Comparison of ENCODE assay signal across 20 mouse cellular contexts in the genomic region with DNA sequence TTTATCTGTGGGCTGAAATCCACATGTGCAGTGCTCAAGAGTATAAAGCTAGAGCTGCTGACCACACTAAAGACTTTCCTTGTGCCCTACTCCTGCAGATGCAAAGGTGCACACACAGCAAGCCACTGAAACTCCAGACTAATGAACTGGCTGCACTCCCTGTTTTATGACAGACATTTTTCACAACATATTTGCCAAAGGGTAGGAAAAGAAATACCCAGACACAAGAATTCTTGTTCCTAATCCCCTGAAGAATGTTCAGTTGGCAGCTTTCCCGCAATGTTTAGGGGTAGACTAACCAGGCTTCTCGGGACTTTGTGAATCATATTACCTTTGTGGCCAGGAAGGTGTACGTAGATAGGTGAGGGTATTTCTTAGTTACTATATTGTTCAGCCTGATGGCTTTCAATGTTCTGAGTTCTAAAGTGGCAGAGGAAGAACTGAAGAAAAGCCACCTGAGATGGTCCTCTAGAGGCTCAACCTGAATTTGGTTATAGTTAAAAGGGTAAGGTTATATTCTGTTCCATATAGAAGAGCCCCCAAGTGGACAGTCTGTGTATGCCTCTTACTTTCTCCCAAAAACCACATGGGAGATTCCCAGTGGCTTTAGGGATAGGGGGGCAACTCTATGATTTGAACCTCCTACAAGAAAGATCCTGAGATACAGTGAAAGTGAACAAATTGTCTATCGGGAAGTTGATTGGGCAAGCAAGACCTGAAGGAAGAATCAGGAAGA.
DNase-seq lines count a peak whose midpoint lies in the region; ATAC-seq and TF ChIP-seq lines count a peak whose summit lies in the region.
"Had no signal": no experiment of that assay in that cellular context is flagged by ENCODE, and none has a peak within 500 bp of the region (broad histone marks: within the 10 kb centered on the region; RNA-seq: fewer than 3 reads in every experiment).

No protein-coding gene starts in this region.

- no peak for ATAC-seq in hindbrain, postnatal 0 days
- ATAC-seq in hindbrain, embryonic 14.5 days (ENCODE audit: low FRiP score) = no peak
- ATAC-seq in embryonic facial prominence, embryonic 14.5 days (ENCODE audit: low read depth) = peak; percentile 82

- H3K4me3 ChIP-seq in hindbrain, postnatal 0 days (ENCODE audit: low read length) = no peak overlapping the region
- no peak overlapping the region for H3K4me3 ChIP-seq in hindbrain, embryonic 14.5 days (replicated peaks; ENCODE audit: low read length)
- H3K4me3 ChIP-seq in embryonic facial prominence, embryonic 14.5 days (ENCODE audit: low read depth, low read length) = no peak overlapping the region
- H3K4me3 ChIP-seq: liver, embryonic 15.5 days; midbrain, embryonic 10.5 days; neural tube, embryonic 15.5 days; stomach, embryonic 15.5 days had no signal

- peak; percentile 21; the same call in 1 of the 2 replicates for TF ChIP-seq CTCF in hindbrain, postnatal 0 days (IDR thresholded peaks at IDR 0.05; ENCODE audit: low read depth)

- no peak overlapping the region for H3K9ac ChIP-seq in hindbrain, postnatal 0 days (replicated peaks; ENCODE audit: low read length)
- no peak overlapping the region for H3K9ac ChIP-seq in hindbrain, embryonic 14.5 days
- H3K9ac ChIP-seq in embryonic facial prominence, embryonic 14.5 days (ENCODE audit: low read depth, low read length) = no peak overlapping the region
- H3K9ac ChIP-seq: liver, embryonic 15.5 days; neural tube, embryonic 15.5 days; stomach, embryonic 15.5 days had no signal

- H3K27me3 ChIP-seq in hindbrain, postnatal 0 days (ENCODE audit: insufficient read depth, low read length) = no peaks in the 10 kb centered on the region
- no peaks in the 10 kb centered on the region for H3K27me3 ChIP-seq in hindbrain, embryonic 14.5 days (ENCODE audit: control insufficient read depth, insufficient read depth, low read length)
- no peaks in the 10 kb centered on the region for H3K27me3 ChIP-seq in embryonic facial prominence, embryonic 14.5 days (replicated peaks; ENCODE audit: control insufficient read depth, insufficient read depth, low read length)
- H3K27me3 ChIP-seq: liver, embryonic 15.5 days; neural tube, embryonic 15.5 days; stomach, embryonic 15.5 days had no signal

- no peaks in the 10 kb centered on the region for H3K4me1 ChIP-seq in hindbrain, postnatal 0 days (ENCODE audit: insufficient read depth, low read length)
- H3K4me1 ChIP-seq in hindbrain, embryonic 14.5 days (replicated peaks; ENCODE audit: control insufficient read depth, insufficient read depth, low read length) = 0 out of 2 replicates have a peak, but pooled peaks cover 4% of the 10 kb centered on the region
- 0 out of 2 replicates have a peak, but pooled peaks cover 3% of the 10 kb centered on the region for H3K4me1 ChIP-seq in embryonic facial prominence, embryonic 14.5 days (ENCODE audit: control insufficient read depth, insufficient read depth, low read length)
- H3K4me1 ChIP-seq: liver, embryonic 15.5 days had no signal

- no peaks in the 10 kb centered on the region for H3K9me3 ChIP-seq in hindbrain, postnatal 0 days (ENCODE audit: low read length)
- H3K9me3 ChIP-seq in hindbrain, embryonic 14.5 days (ENCODE audit: control insufficient read depth, low read length) = no peaks in the 10 kb centered on the region
- H3K9me3 ChIP-seq in embryonic facial prominence, embryonic 14.5 days (ENCODE audit: control insufficient read depth, low read length) = no peaks in the 10 kb centered on the region
- H3K9me3 ChIP-seq: liver, embryonic 15.5 days; midbrain, embryonic 10.5 days; neural tube, embryonic 15.5 days; stomach, embryonic 15.5 days had no signal

- 76% methylated on average over 4 of the region's 4 CpGs for WGBS in hindbrain, postnatal 0 days
- 91% methylated on average over 4 of the region's 4 CpGs for WGBS in hindbrain, embryonic 14.5 days
- 59% methylated on average over 4 of the region's 4 CpGs for WGBS in embryonic facial prominence, embryonic 14.5 days

- H3K36me3 ChIP-seq in hindbrain, postnatal 0 days (ENCODE audit: insufficient read depth, low read length) = no peaks in the 10 kb centered on the region
- H3K36me3 ChIP-seq in hindbrain, embryonic 14.5 days (replicated peaks; ENCODE audit: control insufficient read depth, insufficient read depth) = no peaks in the 10 kb centered on the region
- no peaks in the 10 kb centered on the region for H3K36me3 ChIP-seq in embryonic facial prominence, embryonic 14.5 days (ENCODE audit: control insufficient read depth, insufficient read depth, low read length)
- H3K36me3 ChIP-seq: liver, embryonic 15.5 days; midbrain, embryonic 10.5 days; neural tube, embryonic 15.5 days; stomach, embryonic 15.5 days had no signal

- peak; percentile 18 for DNase-seq in cerebellum, adult 9-10 months
- DNase-seq in cerebellum, postnatal 14 days = no peak
- no peak for DNase-seq in hindbrain, postnatal 0 days (ENCODE audit: low spot score)
- no peak for DNase-seq in hindbrain, embryonic 14.5 days (ENCODE audit: low spot score)
- DNase-seq in 3T3-L1 (ENCODE audit: low read depth, low spot score) = peak; percentile 9
- DNase-seq in embryonic facial prominence, embryonic 14.5 days (ENCODE audit: low spot score) = peak; percentile 87
- no peak for DNase-seq in urinary bladder, adult 18-20 months (ENCODE audit: low spot score in 2 of 2)
- no peak for DNase-seq in right cerebral cortex, postnatal 14 days
- DNase-seq: gastrocnemius, postnatal 10 days; heart, postnatal 36 days; kidney, postnatal 10 days; lung, postnatal 14 days; retina, postnatal 1 day; spleen, adult 18-20 months; thymus, postnatal 14 days had no signal

- H3K4me2 ChIP-seq in hindbrain, postnatal 0 days (ENCODE audit: low read depth, low read length) = no peak overlapping the region
- no peak overlapping the region for H3K4me2 ChIP-seq in hindbrain, embryonic 14.5 days (replicated peaks)
- H3K4me2 ChIP-seq in embryonic facial prominence, embryonic 14.5 days (ENCODE audit: low read depth, low read length) = no peak overlapping the region
- H3K4me2 ChIP-seq: heart, embryonic 11.5 days; liver, embryonic 15.5 days; neural tube, embryonic 15.5 days; stomach, embryonic 15.5 days had no signal

- no peak overlapping the region for H3K27ac ChIP-seq in hindbrain, postnatal 0 days
- H3K27ac ChIP-seq in hindbrain, embryonic 14.5 days = no peak overlapping the region
- H3K27ac ChIP-seq in embryonic facial prominence, embryonic 14.5 days (replicated peaks; ENCODE audit: low read depth, low read length) = no peak overlapping the region
- H3K27ac ChIP-seq: liver, embryonic 15.5 days; midbrain, embryonic 10.5 days; neural tube, embryonic 15.5 days; stomach, embryonic 15.5 days had no signal

Comparison
In these comparisons a context has a peak if more than half of its experiments do, and no peak if none do; other contexts are left out.
1. DNase-seq: peak in cerebellum, adult 9-10 months (single experiment), 3T3-L1 (single experiment) and embryonic facial prominence, embryonic 14.5 days (single experiment); none in cerebellum, postnatal 14 days (0 of 2), hindbrain, postnatal 0 days (single experiment), hindbrain, embryonic 14.5 days (single experiment), urinary bladder, adult 18-20 months (0 of 2) and right cerebral cortex, postnatal 14 days (single experiment).